Mouse (Mus musculus) stomach, postnatal 0 days (tissue): ENCODE measurements around the gene Krt15.

Experiments
- CTCF ChIP-seq: IDR thresholded peaks from 2 replicates; pipeline ENCODE4 v1.5.1; 2016; ENCODE audit warnings: antibody characterized with exemption, low read depth, mild to moderate bottlenecking, moderate library complexity
- EP300 ChIP-seq: optimal IDR thresholded peaks from 2 replicates; pipeline ENCODE3; 2016; ENCODE audit warnings: antibody characterized with exemption

- TF ChIP-seq CTCF (no peak), EP300 (no peak)
Observed at GRCm38 (mm10) chr11:100087861-100088260, 47.9 kb downstream of the Krt15 start, which contains the start of gene Krt32.
